Mouse (Mus musculus): ENCODE results near the gene Arhgap15.

Gene Arhgap15

GRCm38 (mm10) chr2:44444938-44445337 lies 696.3 kb downstream of the Arhgap15 start:
- no peak for DNase-seq (ENCODE audit: low spot score in 2 of 2)

Measured in frontal cortex, postnatal 25 days (tissue).